Comparison of ENCODE assay signal across 8 mouse cellular contexts in the genomic region with DNA sequence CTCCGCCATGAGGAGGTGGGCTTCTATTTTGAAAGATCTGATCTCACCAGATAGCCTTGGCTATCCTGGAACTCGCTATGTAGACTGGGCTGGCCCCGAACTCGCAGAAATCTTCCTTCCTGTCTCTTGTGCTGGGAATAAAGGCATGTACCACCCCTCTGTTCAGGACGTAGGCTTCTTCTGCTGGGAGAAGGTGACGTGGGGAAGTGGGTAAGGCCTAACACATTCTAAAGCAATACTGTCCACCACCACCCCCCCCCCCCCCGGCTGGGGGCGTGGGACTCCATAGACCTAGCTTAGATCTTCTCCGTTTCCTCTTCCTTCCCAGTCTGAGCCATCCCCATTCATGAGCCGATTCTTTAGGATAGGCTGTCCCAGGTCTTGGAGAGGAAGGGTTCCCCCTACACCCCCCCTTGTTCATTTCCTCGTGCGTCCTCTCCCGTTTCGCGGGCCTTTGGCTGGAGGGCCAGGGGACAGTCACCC. TPM values are rescaled to one million over a fixed set of nuclear protein-coding genes. Genes with fewer than 3 reads are reported as not detected.
DNase-seq lines count a peak whose midpoint lies in the region; ATAC-seq and TF ChIP-seq lines count a peak whose summit lies in the region.

No protein-coding gene starts in this region.

- H3K9ac ChIP-seq in embryonic facial prominence, embryonic 15.5 days = peak overlapping the region; percentile 86
- peak overlapping the region; percentile 93 for H3K9ac ChIP-seq in intestine, embryonic 16.5 days (ENCODE audit: low read depth, low read length)

- no peaks in the 10 kb centered on the region for H3K9me3 ChIP-seq in embryonic facial prominence, embryonic 15.5 days (replicated peaks)
- H3K9me3 ChIP-seq in intestine, embryonic 16.5 days (ENCODE audit: control insufficient read depth, low read length) = no peaks in the 10 kb centered on the region

- DNase-seq in layer of hippocampus, adult 2 months (ENCODE audit: low spot score in 2 of 2) = no peak
- no peak for DNase-seq in layer of hippocampus, adult 18-20 months (ENCODE audit: low spot score in 2 of 2)
- peak; percentile 28 for DNase-seq in lung, postnatal 36 days
- DNase-seq in embryo, embryonic 9.5 days (ENCODE audit: extremely low spot score) = no peak
- DNase-seq in cerebellum, adult 11 months = no peak
- no peak for DNase-seq in adrenal gland, postnatal 10 days

- no peaks in the 10 kb centered on the region for H3K27me3 ChIP-seq in embryonic facial prominence, embryonic 15.5 days
- H3K27me3 ChIP-seq in intestine, embryonic 16.5 days (replicated peaks; ENCODE audit: control insufficient read depth, insufficient read depth, low read length) = no peaks in the 10 kb centered on the region

- H3K27ac ChIP-seq in layer of hippocampus, adult 2 months = peak overlapping the region; percentile 94
- H3K27ac ChIP-seq in embryonic facial prominence, embryonic 15.5 days (replicated peaks) = peak overlapping the region; percentile 98
- peak overlapping the region; percentile 89 for H3K27ac ChIP-seq in intestine, embryonic 16.5 days (ENCODE audit: low read length)

- peaks cover 7% of the 10 kb centered on the region for H3K36me3 ChIP-seq in embryonic facial prominence, embryonic 15.5 days
- no peaks in the 10 kb centered on the region for H3K36me3 ChIP-seq in intestine, embryonic 16.5 days (ENCODE audit: control insufficient read depth, insufficient read depth, low read length)

- TF ChIP-seq CTCF in layer of hippocampus, adult 2 months (conservative IDR thresholded peaks at IDR 0.05) = no peak

- peaks cover 46% of the 10 kb centered on the region for H3K4me1 ChIP-seq in embryonic facial prominence, embryonic 15.5 days
- H3K4me1 ChIP-seq in intestine, embryonic 16.5 days (ENCODE audit: control insufficient read depth, insufficient read depth, low read length) = peaks cover 31% of the 10 kb centered on the region

- peak overlapping the region; percentile 88 for H3K4me2 ChIP-seq in embryonic facial prominence, embryonic 15.5 days (replicated peaks)
- H3K4me2 ChIP-seq in intestine, embryonic 16.5 days (ENCODE audit: low read depth, low read length) = peak overlapping the region; percentile 87

- ATAC-seq in embryonic facial prominence, embryonic 15.5 days (ENCODE audit: insufficient number of reproducible peaks, low FRiP score, low TSS enrichment, low read depth) = peak; percentile 41
- peak; percentile 55 for ATAC-seq in intestine, embryonic 16.5 days

- peak overlapping the region; percentile 79 for H3K4me3 ChIP-seq in layer of hippocampus, adult 2 months
- peak overlapping the region; percentile 75 for H3K4me3 ChIP-seq in embryonic facial prominence, embryonic 15.5 days (replicated peaks)
- H3K4me3 ChIP-seq in intestine, embryonic 16.5 days (ENCODE audit: low read length) = peak overlapping the region; percentile 78

- WGBS in embryonic facial prominence, embryonic 15.5 days = under 1% methylated on average over 15 of the region's 15 CpGs
- 2% methylated on average over 15 of the region's 15 CpGs for WGBS in intestine, embryonic 16.5 days

RNA-seq across cellular contexts. Expression of a gene that starts 1.3 kb away (rescaled TPM):
- total RNA-seq in layer of hippocampus, adult 2 months (2021) = 100 to 1,000 TPM; 172 to 173 TPM
- total RNA-seq in layer of hippocampus, adult 18-20 months (2021) = 100 to 1,000 TPM; 165 to 188 TPM
- polyA plus RNA-seq in embryonic facial prominence, embryonic 15.5 days (2015; fragmentation: Nextera tagmentation; extraction: Ambion mirVana) = 328 TPM in 2 replicates
- polyA plus RNA-seq in intestine, embryonic 16.5 days (2015; fragmentation: Nextera tagmentation; extraction: Ambion mirVana) = 120 and 129 TPM in 2 replicates
- total RNA-seq in adrenal gland, postnatal 10 days (2021) = 100 to 1,000 TPM in 1 of 2 experiments, 10 to 100 TPM in 1; 85.6 to 125 TPM

RNA-seq across cellular contexts. Expression of a gene that starts 54.9 kb away (rescaled TPM):
- total RNA-seq in layer of hippocampus, adult 2 months (2021) = 1,000 to 10,000 TPM; 3,149 to 3,251 TPM
- total RNA-seq in layer of hippocampus, adult 18-20 months (2021) = 1,000 to 10,000 TPM; 3,167 to 3,215 TPM
- polyA plus RNA-seq in embryonic facial prominence, embryonic 15.5 days (2015; fragmentation: Nextera tagmentation; extraction: Ambion mirVana) = 12,790 and 13,060 TPM in 2 replicates
- 14,111 and 16,287 TPM in 2 replicates for polyA plus RNA-seq in intestine, embryonic 16.5 days (2015; fragmentation: Nextera tagmentation; extraction: Ambion mirVana)
- 1,000 to 10,000 TPM; 2,913 to 2,936 TPM for total RNA-seq in adrenal gland, postnatal 10 days (2021)
